Mouse (Mus musculus) G1E-ER4 (cell line): ENCODE data around the gene C330021F23Rik. TPM values are rescaled to one million over a fixed set of nuclear protein-coding genes. Genes with fewer than 3 reads are reported as not detected.

ENCODE experiments used
- GATA1 ChIP-seq: IDR thresholded peaks from one replicate; pipeline ENCODE4 v1.8.0; 2012; ENCODE audit warnings: low read length, inconsistent platforms
- polyA plus RNA-seq: library from polyadenylated mRNA; stranded (reverse); fragments of >175 nt; gene quantifications from 2 replicates; pipeline ENCODE4 v1.2.3, GENCODE M21; 2012

The C330021F23Rik gene
- polyA plus RNA-seq, result not detected in 2 replicates

- no peak for TF ChIP-seq GATA1
These were observed at the start of gene C330021F23Rik for GRCm38 (mm10) chr8:3567641-3568371. C330021F23Rik (plus strand) TSS chr8:3567990.

GRCm38 (mm10) chr8:3522007-3522697 lies 45.6 kb upstream of the C330021F23Rik start:
- TF ChIP-seq GATA1, result no peak

- no peak for TF ChIP-seq GATA1
These were observed 37.0 kb upstream of the C330021F23Rik start for GRCm38 (mm10) chr8:3530816-3531215.

- TF ChIP-seq GATA1, result no peak
These were observed 35.9 kb upstream of the C330021F23Rik start for GRCm38 (mm10) chr8:3531936-3532335.

- TF ChIP-seq GATA1, result no peak
These were observed 31.5 kb upstream of the C330021F23Rik start for GRCm38 (mm10) chr8:3536053-3536841.

- TF ChIP-seq GATA1, result no peak
These were observed 30.9 kb upstream of the C330021F23Rik start for GRCm38 (mm10) chr8:3536940-3537339.

- no peak for TF ChIP-seq GATA1
These were observed 30.1 kb upstream of the C330021F23Rik start for GRCm38 (mm10) chr8:3537666-3538065.

GRCm38 (mm10) chr8:3539146-3539545 lies 28.6 kb upstream of the C330021F23Rik start:
- TF ChIP-seq GATA1, result no peak

- no peak for TF ChIP-seq GATA1
These were observed 27.7 kb upstream of the C330021F23Rik start for GRCm38 (mm10) chr8:3540076-3540475.

- TF ChIP-seq GATA1, result no peak
These were observed 21.3 kb upstream of the C330021F23Rik start for GRCm38 (mm10) chr8:3546511-3546910.

- no peak for TF ChIP-seq GATA1
These were observed 15.6 kb upstream of the C330021F23Rik start for GRCm38 (mm10) chr8:3552240-3552639.

GRCm38 (mm10) chr8:3556114-3556513 lies 11.7 kb upstream of the C330021F23Rik start:
- TF ChIP-seq GATA1, result no peak

GRCm38 (mm10) chr8:3568378-3568777 lies 588 bp downstream of the C330021F23Rik start:
- no peak for TF ChIP-seq GATA1

- no peak for TF ChIP-seq GATA1
These were observed 2.0 kb downstream of the C330021F23Rik start for GRCm38 (mm10) chr8:3569784-3570183.

GRCm38 (mm10) chr8:3574546-3574945 lies 6.8 kb downstream of the C330021F23Rik start:
- no peak for TF ChIP-seq GATA1
